Mouse (Mus musculus) lung, adult 2 months (tissue): ENCODE measurements at regions not wholly inside any gene's neighbourhood (a gene's known extent, or its start where the extent isn't known, plus 50 kb on each side); places are given as distances from the start of the nearest gene placed in this dataset.

ENCODE experiments used
- CTCF ChIP-seq: fragments of 200-500 bp; IDR thresholded peaks from 2 replicates; pipeline ENCODE4 v1.5.1; 2011; ENCODE audit warnings: mild to moderate bottlenecking, low read length, control low read depth; ENCODE audit not compliant: insufficient read depth
- POLR2A ChIP-seq: fragments of 200-500 bp; IDR thresholded peaks from 2 replicates; pipeline ENCODE4 v1.6.1; 2011; ENCODE audit warnings: low read depth, mild to moderate bottlenecking, control low read depth, low read length, borderline replicate concordance; ENCODE audit errors: extremely low read depth

- TF ChIP-seq POLR2A (no peak), CTCF (no peak)
Measured at GRCm38 (mm10) chr10:37364506-37364905, 225.8 kb upstream of the Marcks start.
